Mouse (Mus musculus) kidney, embryonic 16.5 days (tissue): ENCODE measurements around the gene Tcta. TPM values are rescaled to one million over a fixed set of nuclear protein-coding genes. Genes with fewer than 3 reads are reported as not detected.
"Not testable (repeated sequence)": the region's sequence is repeated elsewhere in the genome, so short reads cannot be mapped to it uniquely, and the experiment has no call there.

Source experiments
- ATAC-seq: fragments of 200-750 bp; cut with Nextera tagmentation; 2 replicates; pipeline ENCODE4 v1.8.0; 2017; ENCODE audit warnings: moderate TSS enrichment; ENCODE audit not compliant: low FRiP score, low TSS enrichment
- H3K27ac ChIP-seq: fragments of 300-500 bp; sonication (generic); 2 replicates; pipeline ENCODE4 v1.5.1; 2014; ENCODE audit warnings: low read length
- H3K27me3 ChIP-seq: fragments of 300-500 bp; sonication (generic); 2 replicates; pipeline ENCODE4 v1.6.1; 2014; ENCODE audit warnings: low read length, control low read depth, mixed read lengths; ENCODE audit not compliant: insufficient read depth
- H3K36me3 ChIP-seq: fragments of 300-500 bp; sonication (generic); 2 replicates; pipeline ENCODE4 v1.6.1; 2014; ENCODE audit warnings: low read length, control low read depth, mixed read lengths; ENCODE audit not compliant: insufficient read depth
- H3K4me1 ChIP-seq: fragments of 300-500 bp; sonication (generic); 2 replicates; pipeline ENCODE4 v1.6.1; 2014; ENCODE audit warnings: low read length, control low read depth, mixed read lengths; ENCODE audit not compliant: insufficient read depth
- H3K4me2 ChIP-seq: fragments of 300-500 bp; sonication (generic); replicated peaks from 2 replicates; pipeline ENCODE4 v1.6.1; 2014; ENCODE audit warnings: low read depth, low read length
- H3K4me3 ChIP-seq: fragments of 300-500 bp; sonication (generic); 2 replicates; pipeline ENCODE4 v1.5.1; 2014; ENCODE audit warnings: mild to moderate bottlenecking, low read length
- H3K9ac ChIP-seq: fragments of 300-500 bp; sonication (generic); replicated peaks from 2 replicates; pipeline ENCODE4 v1.6.1; 2014; ENCODE audit warnings: low read length
- H3K9me3 ChIP-seq: fragments of 300-500 bp; sonication (generic); 2 replicates; pipeline ENCODE4 v1.6.1; 2016; ENCODE audit warnings: low read length, control low read depth
- WGBS: fragments of 180-500 bp; shearing (Covaris S2); extraction: QIAGEN DNeasy Blood & Tissue Kit; methylation state at CpG from one replicate; pipeline ENCODE4 v1.1.7; 2014; 5-methylcytosine and 5-hydroxymethylcytosine counted together
- polyA plus RNA-seq: library from polyadenylated mRNA; unstranded; fragments of >200 nt; fragmentation: Nextera tagmentation; extraction: Ambion mirVana; gene quantifications from 2 replicates; pipeline ENCODE4 v1.2.1, GENCODE M21; 2015

Tcta gene
- polyA plus RNA-seq, 1 experiment from 2014 or later: 38.9 TPM

GRCm38 (mm10) chr9:108275331-108275659 is 30.7 kb downstream of the Tcta start:
- no peak for ATAC-seq
- Histone ChIP-seq H3K4me2 (no peak overlapping the region), H3K27ac (no peak overlapping the region), H3K4me3 (no peak overlapping the region), H3K9me3 (no peaks in the 10 kb centered on the region), H3K9ac (no peak overlapping the region), H3K27me3 (no peaks in the 10 kb centered on the region), H3K36me3 (no peaks in the 10 kb centered on the region), H3K4me1 (peaks cover 26% of the 10 kb centered on the region)
- 46% methylated on average over 6 of the region's 6 CpGs for WGBS

GRCm38 (mm10) chr9:108274476-108275330 is 31.3 kb downstream of the Tcta start:
- H3K4me3 ChIP-seq: no peak overlapping the region
- H3K27ac ChIP-seq: peak overlapping the region; percentile 18; the same call in 1 of the 2 replicates
- no peak overlapping the region for H3K4me2 ChIP-seq
- 73% methylated on average over 5 of the region's 5 CpGs for WGBS
- H3K9ac ChIP-seq: no peak overlapping the region
- no peaks in the 10 kb centered on the region for H3K36me3 ChIP-seq
- no peak for ATAC-seq
- H3K4me1 ChIP-seq: peaks cover 26% of the 10 kb centered on the region
- H3K9me3 ChIP-seq: no peaks in the 10 kb centered on the region
- H3K27me3 ChIP-seq: no peaks in the 10 kb centered on the region

GRCm38 (mm10) chr9:108273485-108273884 is 32.5 kb downstream of the Tcta start:
- Histone ChIP-seq H3K27me3 (no peaks in the 10 kb centered on the region), H3K4me3 (no peak overlapping the region), H3K9me3 (no peaks in the 10 kb centered on the region), H3K9ac (no peak overlapping the region), H3K4me2 (no peak overlapping the region), H3K27ac (no peak overlapping the region), H3K4me1 (peaks cover 26% of the 10 kb centered on the region), H3K36me3 (no peaks in the 10 kb centered on the region)
- no peak for ATAC-seq
- WGBS: 84% methylated on average over 4 of the region's 4 CpGs

GRCm38 (mm10) chr9:108272691-108273090 is 33.3 kb downstream of the Tcta start:
- peak overlapping the region; percentile 46 for H3K27ac ChIP-seq

GRCm38 (mm10) chr9:108271941-108272340 is 34.0 kb downstream of the Tcta start:
- Histone ChIP-seq H3K9me3 (no peaks in the 10 kb centered on the region), H3K4me1 (peaks cover 26% of the 10 kb centered on the region), H3K27ac (peak overlapping the region; percentile 46; the same call in 1 of the 2 replicates), H3K4me3 (no peak overlapping the region), H3K9ac (no peak overlapping the region), H3K4me2 (no peak overlapping the region), H3K36me3 (no peaks in the 10 kb centered on the region), H3K27me3 (no peaks in the 10 kb centered on the region)
- ATAC-seq: no peak
- 13% methylated on average over 2 of the region's 2 CpGs for WGBS

More at GRCm38 (mm10) chr9:108272691-108273090, 33.3 kb downstream of the Tcta start:
- no peak for ATAC-seq
- H3K9ac ChIP-seq: no peak overlapping the region
- H3K4me1 ChIP-seq: peaks cover 26% of the 10 kb centered on the region
- WGBS: 69% methylated on average over 5 of the region's 5 CpGs
- H3K9me3 ChIP-seq: no peaks in the 10 kb centered on the region
- H3K4me2 ChIP-seq: no peak overlapping the region
- H3K4me3 ChIP-seq: no peak overlapping the region
- H3K27me3 ChIP-seq: no peaks in the 10 kb centered on the region
- no peaks in the 10 kb centered on the region for H3K36me3 ChIP-seq

GRCm38 (mm10) chr9:108268701-108269100 is 37.3 kb downstream of the Tcta start:
- 77% methylated on average over 6 of the region's 7 CpGs for WGBS
- H3K9me3 ChIP-seq, ATAC-seq, H3K4me3 ChIP-seq, H3K36me3 ChIP-seq, H3K27me3 ChIP-seq, H3K4me2 ChIP-seq, H3K9ac ChIP-seq, H3K27ac ChIP-seq: not testable (repeated sequence)
- H3K4me1 ChIP-seq: peaks cover 29% of the 10 kb centered on the region

- WGBS: 82% methylated on average over 7 of the region's 7 CpGs
- Histone ChIP-seq H3K9me3 (no peaks in the 10 kb centered on the region), H3K4me1 (peaks cover 26% of the 10 kb centered on the region), H3K36me3 (no peaks in the 10 kb centered on the region), H3K4me3 (no peak overlapping the region), H3K4me2 (no peak overlapping the region), H3K27me3 (no peaks in the 10 kb centered on the region), H3K27ac (no peak overlapping the region), H3K9ac (no peak overlapping the region)
- ATAC-seq: no peak
Observed at GRCm38 (mm10) chr9:108267691-108268090, 38.3 kb downstream of the Tcta start.

- no peaks in the 10 kb centered on the region for H3K27me3 ChIP-seq
- WGBS: 53% methylated on average over 10 of the region's 10 CpGs
- peaks cover 29% of the 10 kb centered on the region for H3K4me1 ChIP-seq
- no peaks in the 10 kb centered on the region for H3K9me3 ChIP-seq
- no peak overlapping the region for H3K27ac ChIP-seq
- no peak overlapping the region for H3K4me3 ChIP-seq
- no peak overlapping the region for H3K9ac ChIP-seq
- ATAC-seq: no peak
- H3K4me2 ChIP-seq: no peak overlapping the region
- H3K36me3 ChIP-seq: no peaks in the 10 kb centered on the region
Observed at GRCm38 (mm10) chr9:108266261-108266935, 39.6 kb downstream of the Tcta start.

- peak overlapping the region; percentile 66 for H3K4me2 ChIP-seq
- no peaks in the 10 kb centered on the region for H3K9me3 ChIP-seq
- 13% methylated on average over 10 of the region's 10 CpGs for WGBS
- peak overlapping the region; percentile 96 for H3K27ac ChIP-seq
- no peaks in the 10 kb centered on the region for H3K36me3 ChIP-seq
- peak overlapping the region; percentile 93 for H3K9ac ChIP-seq
- 0 out of 2 replicates have a peak, but pooled peaks have one; percentile 1 for ATAC-seq
- peaks cover 33% of the 10 kb centered on the region for H3K4me1 ChIP-seq
- no peaks in the 10 kb centered on the region for H3K27me3 ChIP-seq
- peak overlapping the region; percentile 91 for H3K4me3 ChIP-seq
Observed at GRCm38 (mm10) chr9:108264191-108264921, 41.6 kb downstream of the Tcta start.
